Mouse (Mus musculus) neural tube, embryonic 11.5 days (tissue): ENCODE results near the gene Srgn. TPM values are rescaled to one million over a fixed set of nuclear protein-coding genes. Genes with fewer than 3 reads are reported as not detected.

ENCODE experiments used
- ATAC-seq: fragments of 200-750 bp; cut with Nextera tagmentation; 2 replicates; pipeline ENCODE4 v1.8.0; 2017; ENCODE audit warnings: moderate number of reproducible peaks, mild to moderate bottlenecking, moderate TSS enrichment, moderate library complexity; ENCODE audit not compliant: insufficient read depth, low FRiP score, low TSS enrichment
- DNase-seq: peaks from one replicate; pipeline ENCODE4 v3.0.0-alpha.2; 2015; ENCODE audit warnings: low spot score
- H3K27ac ChIP-seq: fragments of 300-500 bp; sonication (generic); 2 replicates; pipeline ENCODE4 v1.5.1; 2014; ENCODE audit warnings: low read depth, mild to moderate bottlenecking, low read length
- H3K27me3 ChIP-seq: fragments of 300-500 bp; sonication (generic); 2 replicates; pipeline ENCODE4 v1.6.1; 2014; ENCODE audit warnings: mild to moderate bottlenecking, low read length, mixed read lengths; ENCODE audit not compliant: control insufficient read depth, insufficient read depth
- H3K36me3 ChIP-seq: fragments of 300-500 bp; sonication (generic); 2 replicates; pipeline ENCODE4 v1.6.1; 2014; ENCODE audit warnings: mild to moderate bottlenecking, low read length, moderate library complexity, mixed read lengths; ENCODE audit not compliant: control insufficient read depth, insufficient read depth
- H3K4me1 ChIP-seq: fragments of 300-500 bp; sonication (generic); 2 replicates; pipeline ENCODE4 v1.6.1; 2014; ENCODE audit warnings: low read length, mixed read lengths; ENCODE audit not compliant: control insufficient read depth, insufficient read depth
- H3K4me2 ChIP-seq: fragments of 300-500 bp; sonication (generic); 2 replicates; pipeline ENCODE4 v1.6.1; 2014; ENCODE audit warnings: low read depth, mild to moderate bottlenecking, moderate library complexity
- H3K4me3 ChIP-seq: fragments of 300-500 bp; sonication (generic); 2 replicates; pipeline ENCODE4 v1.5.1; 2014; ENCODE audit warnings: low read depth, low read length
- H3K9ac ChIP-seq: fragments of 300-500 bp; sonication (generic); 2 replicates; pipeline ENCODE4 v1.6.1; 2014; ENCODE audit warnings: mild to moderate bottlenecking, low read length
- H3K9me3 ChIP-seq: fragments of 300-500 bp; sonication (generic); 2 replicates; pipeline ENCODE4 v1.6.1; 2016; ENCODE audit warnings: low read length; ENCODE audit not compliant: control insufficient read depth
- WGBS: fragments of 180-500 bp; shearing (Covaris S2); extraction: QIAGEN DNeasy Blood & Tissue Kit; methylation state at CpG from one replicate; pipeline ENCODE4 v1.1.7; 2014; 5-methylcytosine and 5-hydroxymethylcytosine counted together
- polyA plus RNA-seq: library from polyadenylated mRNA; unstranded; fragments of >200 nt; fragmentation: Nextera tagmentation; extraction: Ambion mirVana; gene quantifications from 2 replicates; pipeline ENCODE4 v1.2.1, GENCODE M21; 2014

Gene Srgn
- polyA plus RNA-seq, 1 experiment from 2014 or later, result 5.3 TPM

DNA sequence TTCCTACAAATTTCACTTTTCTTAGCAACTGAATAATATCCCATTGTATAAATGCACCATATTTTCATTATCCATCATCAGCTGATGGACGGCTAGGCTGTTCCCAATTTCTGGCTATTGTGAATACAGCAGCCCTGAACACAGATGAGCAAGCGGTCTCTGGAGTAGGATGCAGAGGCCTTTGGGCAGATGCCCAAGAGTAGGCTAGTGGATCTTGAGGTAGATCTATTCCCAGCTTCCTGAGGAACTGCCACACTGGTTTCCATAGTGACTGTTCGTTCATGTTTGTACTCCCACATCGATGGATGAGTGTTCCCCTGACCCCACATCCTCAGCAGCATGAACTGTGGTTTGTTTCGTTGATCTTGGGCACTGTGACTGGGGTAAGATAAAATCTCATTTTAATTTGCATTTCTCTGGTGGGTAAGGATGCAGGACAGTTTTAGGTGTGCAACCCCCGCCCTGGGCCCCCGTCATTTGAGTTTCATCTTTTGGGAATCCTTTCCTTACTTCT lies 23.6 kb upstream of the Srgn start:
- no peak overlapping the region for H3K4me3 ChIP-seq
- H3K9ac ChIP-seq, result no peak overlapping the region
- no peaks in the 10 kb centered on the region for H3K9me3 ChIP-seq
- no peak for ATAC-seq
- no peaks in the 10 kb centered on the region for H3K27me3 ChIP-seq
- no peak overlapping the region for H3K27ac ChIP-seq
- no peaks in the 10 kb centered on the region for H3K36me3 ChIP-seq
- H3K4me1 ChIP-seq, result no peaks in the 10 kb centered on the region
- WGBS, result 88% methylated on average over 7 of the region's 7 CpGs
- H3K4me2 ChIP-seq, result no peak overlapping the region
- DNase-seq, result no peak

DNA sequence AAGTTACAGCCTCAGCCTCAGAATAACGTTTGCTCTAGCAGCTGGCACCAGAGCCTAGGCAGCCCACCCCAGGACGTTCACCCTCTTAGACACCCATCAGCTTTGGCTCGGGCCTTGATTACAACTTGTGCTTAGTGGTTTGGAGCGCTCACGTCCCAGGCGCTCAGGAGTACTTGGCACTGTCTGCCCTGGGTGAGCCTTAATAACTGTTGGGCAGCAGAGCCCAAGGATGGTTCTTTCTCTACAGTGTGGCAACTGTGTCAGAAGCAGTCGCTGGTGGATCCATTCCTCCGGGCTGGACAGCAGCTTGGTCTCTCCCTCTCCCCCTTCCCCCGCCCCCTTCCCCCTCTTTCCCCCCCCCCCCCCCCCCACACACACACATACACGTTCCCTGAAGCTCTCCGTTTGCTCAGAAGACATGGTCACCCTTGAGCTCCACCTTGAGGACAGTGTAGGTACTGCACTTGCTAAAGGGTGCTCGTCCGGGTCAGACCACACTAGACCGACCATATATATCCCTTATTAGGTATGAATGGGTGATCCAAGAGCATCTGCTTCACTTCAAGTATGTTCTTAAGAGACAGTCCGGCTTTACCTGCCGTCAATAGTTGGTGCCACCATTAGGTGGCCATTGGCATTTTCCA lies 22.4 kb upstream of the Srgn start:
- 33% methylated on average over 13 of the region's 16 CpGs for WGBS
- Histone ChIP-seq H3K9ac (no peak overlapping the region), H3K27me3 (no peaks in the 10 kb centered on the region), H3K27ac (no peak overlapping the region), H3K4me2 (no peak overlapping the region), H3K4me1 (no peaks in the 10 kb centered on the region), H3K36me3 (no peaks in the 10 kb centered on the region), H3K4me3 (no peak overlapping the region), H3K9me3 (no peaks in the 10 kb centered on the region)
- ATAC-seq, result no peak
- peak; percentile 67 for DNase-seq

- H3K27ac ChIP-seq, result no peak overlapping the region
- H3K4me2 ChIP-seq, result no peak overlapping the region
- no peak for DNase-seq
- 87% methylated on average over 10 of the region's 10 CpGs for WGBS
- no peak for ATAC-seq
- H3K4me3 ChIP-seq, result no peak overlapping the region
- no peaks in the 10 kb centered on the region for H3K36me3 ChIP-seq
- no peak overlapping the region for H3K9ac ChIP-seq
- no peaks in the 10 kb centered on the region for H3K9me3 ChIP-seq
- H3K27me3 ChIP-seq, result no peaks in the 10 kb centered on the region
- H3K4me1 ChIP-seq, result no peaks in the 10 kb centered on the region
Observed at GRCm38 (mm10) chr10:62546441-62546840, 19.2 kb upstream of the Srgn start.

- no peak for ATAC-seq
Observed at GRCm38 (mm10) chr10:62545759-62546158, 18.5 kb upstream of the Srgn start.

GRCm38 (mm10) chr10:62544316-62544715 lies 17.1 kb upstream of the Srgn start:
- no peak overlapping the region for H3K4me3 ChIP-seq
- DNase-seq, result no peak
- no peak overlapping the region for H3K9ac ChIP-seq
- ATAC-seq, result no peak
- 91% methylated on average over 4 of the region's 4 CpGs for WGBS
- H3K36me3 ChIP-seq, result no peaks in the 10 kb centered on the region
- H3K4me2 ChIP-seq, result no peak overlapping the region
- H3K27ac ChIP-seq, result no peak overlapping the region
- H3K9me3 ChIP-seq, result no peaks in the 10 kb centered on the region
- no peaks in the 10 kb centered on the region for H3K27me3 ChIP-seq
- H3K4me1 ChIP-seq, result no peaks in the 10 kb centered on the region

More at GRCm38 (mm10) chr10:62545759-62546158, 18.5 kb upstream of the Srgn start:
- Histone ChIP-seq H3K9ac (no peak overlapping the region), H3K9me3 (no peaks in the 10 kb centered on the region), H3K4me3 (no peak overlapping the region), H3K27ac (no peak overlapping the region), H3K4me2 (no peak overlapping the region), H3K36me3 (no peaks in the 10 kb centered on the region), H3K4me1 (no peaks in the 10 kb centered on the region), H3K27me3 (no peaks in the 10 kb centered on the region)
- no peak for DNase-seq

GRCm38 (mm10) chr10:62543399-62543808 lies 16.2 kb upstream of the Srgn start:
- 79% methylated on average over 12 of the region's 12 CpGs for WGBS
- Histone ChIP-seq H3K27me3 (no peaks in the 10 kb centered on the region), H3K4me3 (no peak overlapping the region), H3K4me2 (no peak overlapping the region), H3K4me1 (no peaks in the 10 kb centered on the region), H3K27ac (no peak overlapping the region), H3K36me3 (no peaks in the 10 kb centered on the region), H3K9ac (no peak overlapping the region), H3K9me3 (no peaks in the 10 kb centered on the region)
- no peak for ATAC-seq
- no peak for DNase-seq

- Histone ChIP-seq H3K27me3 (no peaks in the 10 kb centered on the region), H3K9me3 (no peaks in the 10 kb centered on the region), H3K4me3 (no peak overlapping the region), H3K36me3 (no peaks in the 10 kb centered on the region), H3K4me1 (no peaks in the 10 kb centered on the region), H3K9ac (no peak overlapping the region), H3K27ac (no peak overlapping the region), H3K4me2 (no peak overlapping the region)
- DNase-seq, result no peak
- WGBS, result 95% methylated on average over 8 of the region's 8 CpGs
- ATAC-seq, result no peak
Observed at GRCm38 (mm10) chr10:62542928-62543327, 15.7 kb upstream of the Srgn start.

- WGBS, result 98% methylated on average over 9 of the region's 12 CpGs
- H3K9me3 ChIP-seq, result no peaks in the 10 kb centered on the region
- H3K36me3 ChIP-seq, result no peaks in the 10 kb centered on the region
- DNase-seq (no peak), ATAC-seq (no peak)
- no peak overlapping the region for H3K27ac ChIP-seq
- no peak overlapping the region for H3K4me2 ChIP-seq
- H3K9ac ChIP-seq, result no peak overlapping the region
- no peaks in the 10 kb centered on the region for H3K4me1 ChIP-seq
- H3K4me3 ChIP-seq, result no peak overlapping the region
- no peaks in the 10 kb centered on the region for H3K27me3 ChIP-seq
Observed at GRCm38 (mm10) chr10:62542507-62542906, 15.3 kb upstream of the Srgn start.

GRCm38 (mm10) chr10:62541499-62541898 lies 14.2 kb upstream of the Srgn start:
- no peak for DNase-seq
- Histone ChIP-seq H3K9ac (no peak overlapping the region), H3K4me2 (no peak overlapping the region), H3K36me3 (no peaks in the 10 kb centered on the region), H3K27ac (no peak overlapping the region), H3K27me3 (no peaks in the 10 kb centered on the region), H3K4me1 (no peaks in the 10 kb centered on the region), H3K4me3 (no peak overlapping the region), H3K9me3 (no peaks in the 10 kb centered on the region)
- ATAC-seq, result no peak
- WGBS, result 94% methylated on average over 12 of the region's 12 CpGs
